Mouse (Mus musculus): ENCODE data around the gene Arid4a. TPM values are rescaled to one million over a fixed set of nuclear protein-coding genes. Genes with fewer than 3 reads are reported as not detected.
A peak's percentile ranks its signal among the peaks of the same experiment; 100 is the strongest.

Gene Arid4a
- polyA plus RNA-seq, 1 experiment from 2014 or later = 39.1 TPM

- peaks cover 87% of the 10 kb centered on the region for H3K36me3 ChIP-seq (replicated peaks; ENCODE audit: control insufficient read depth, insufficient read depth)
- H3K9me3 ChIP-seq (ENCODE audit: control insufficient read depth, low read length) = no peaks in the 10 kb centered on the region
- 0 out of 2 replicates have a peak, but pooled peaks cover 3% of the 10 kb centered on the region for H3K4me1 ChIP-seq (replicated peaks; ENCODE audit: control insufficient read depth, insufficient read depth, low read length)
- no peak overlapping the region for H3K9ac ChIP-seq
- H3K4me3 ChIP-seq (replicated peaks; ENCODE audit: low read length) = no peak overlapping the region
- H3K27me3 ChIP-seq (ENCODE audit: control insufficient read depth, insufficient read depth, low read length) = no peaks in the 10 kb centered on the region
- ATAC-seq (ENCODE audit: low FRiP score) = no peak
- 84% methylated on average over 7 of the region's 7 CpGs for WGBS
- no peak overlapping the region for H3K27ac ChIP-seq
- no peak for DNase-seq (ENCODE audit: low spot score)
- no peak overlapping the region for H3K4me2 ChIP-seq (replicated peaks)
Observed at GRCm38 (mm10) chr12:71006901-71007300, 8.9 kb upstream of the Arid4a start.

DNA sequence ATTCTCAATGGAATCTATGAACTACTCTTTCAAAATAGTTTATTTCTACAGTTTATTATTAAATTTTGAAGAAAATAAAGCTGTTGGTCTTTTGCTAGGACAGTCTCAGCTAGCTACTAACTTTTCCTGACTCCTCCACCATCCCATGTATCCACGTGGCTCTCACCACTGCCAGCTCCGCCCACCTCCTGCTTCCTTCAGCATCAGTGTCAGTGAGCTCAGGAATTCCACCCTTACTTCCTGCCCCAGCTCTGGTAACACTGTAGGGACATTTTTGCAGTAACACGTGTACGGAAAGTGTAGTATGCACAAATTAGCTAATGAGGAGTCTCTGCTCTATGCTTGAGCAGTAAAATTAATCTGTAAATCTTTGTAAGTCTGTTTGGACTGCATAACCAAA lies 6.0 kb upstream of the Arid4a start:
- no peaks in the 10 kb centered on the region for H3K27me3 ChIP-seq (ENCODE audit: control insufficient read depth, insufficient read depth, low read length)
- H3K4me3 ChIP-seq (replicated peaks; ENCODE audit: low read length) = no peak overlapping the region
- H3K4me2 ChIP-seq (replicated peaks) = no peak overlapping the region
- ATAC-seq (ENCODE audit: low FRiP score) (no peak), DNase-seq (ENCODE audit: low spot score) (no peak)
- H3K4me1 ChIP-seq (replicated peaks; ENCODE audit: control insufficient read depth, insufficient read depth, low read length) = peaks cover 26% of the 10 kb centered on the region
- no peaks in the 10 kb centered on the region for H3K9me3 ChIP-seq (ENCODE audit: control insufficient read depth, low read length)
- H3K27ac ChIP-seq = no peak overlapping the region
- peaks cover 81% of the 10 kb centered on the region for H3K36me3 ChIP-seq (replicated peaks; ENCODE audit: control insufficient read depth, insufficient read depth)
- 74% methylated on average over 4 of the region's 4 CpGs for WGBS
- H3K9ac ChIP-seq = no peak overlapping the region

DNA sequence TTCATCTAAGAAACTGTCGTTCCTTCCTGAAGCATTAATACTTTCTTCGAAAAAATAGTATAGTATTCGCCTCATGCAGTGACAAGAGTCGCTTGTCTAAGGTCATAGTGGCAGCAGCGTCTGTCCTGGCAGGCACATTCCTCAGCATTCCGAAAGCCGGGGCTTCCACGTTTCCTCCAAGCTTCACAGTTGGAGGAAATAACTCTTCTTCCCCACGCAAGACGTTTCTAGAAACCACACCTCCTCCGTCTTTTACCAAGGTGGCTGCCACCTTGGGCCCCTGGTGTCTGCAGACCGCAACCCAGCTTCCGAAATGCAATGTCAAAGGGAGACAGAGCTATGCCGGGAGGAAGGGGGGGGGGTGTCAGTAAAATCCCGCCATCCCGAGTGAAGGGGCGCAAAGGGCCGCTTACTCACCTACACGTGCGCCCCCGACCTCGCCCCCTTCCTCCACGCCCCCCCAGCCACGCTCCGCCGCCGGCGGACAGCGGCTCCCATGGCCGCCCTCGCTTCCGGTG lies 886 bp upstream of the Arid4a start:
- Histone ChIP-seq H3K4me1 (replicated peaks; ENCODE audit: control insufficient read depth, insufficient read depth, low read length) (peaks cover 31% of the 10 kb centered on the region), H3K27ac (peak overlapping the region; percentile 96), H3K9me3 (ENCODE audit: control insufficient read depth, low read length) (no peaks in the 10 kb centered on the region), H3K4me3 (replicated peaks; ENCODE audit: low read length) (peak overlapping the region; percentile 79), H3K36me3 (replicated peaks; ENCODE audit: control insufficient read depth, insufficient read depth) (peaks cover 39% of the 10 kb centered on the region), H3K9ac (peak overlapping the region; percentile 73), H3K27me3 (ENCODE audit: control insufficient read depth, insufficient read depth, low read length) (no peaks in the 10 kb centered on the region), H3K4me2 (replicated peaks) (peak overlapping the region; percentile 72)
- peak; percentile 36 for DNase-seq (ENCODE audit: low spot score)
- no peak; the same call in 1 of the 2 replicates for ATAC-seq (ENCODE audit: low FRiP score)
- 1% methylated on average over 31 of the region's 32 CpGs for WGBS

DNA sequence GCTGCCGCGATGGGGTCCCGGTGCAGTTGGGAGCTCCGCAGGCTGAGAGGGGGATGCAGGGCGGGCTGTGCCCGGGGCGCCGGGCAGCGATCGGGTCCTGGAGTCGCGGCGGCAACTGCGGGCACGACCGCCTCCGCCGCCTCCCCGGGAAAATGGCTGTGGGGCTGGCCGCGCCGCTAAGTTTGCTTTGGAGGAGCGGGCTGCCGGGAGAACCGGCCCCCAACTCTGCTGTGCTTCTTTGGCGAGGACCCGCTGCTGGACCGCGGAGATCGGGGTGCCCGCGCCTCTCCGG lies 367 bp downstream of the Arid4a start:
- peaks cover 31% of the 10 kb centered on the region for H3K4me1 ChIP-seq (replicated peaks; ENCODE audit: control insufficient read depth, insufficient read depth, low read length)
- H3K9me3 ChIP-seq (ENCODE audit: control insufficient read depth, low read length) = no peaks in the 10 kb centered on the region
- DNase-seq (ENCODE audit: low spot score) = no peak
- ATAC-seq (ENCODE audit: low FRiP score) = no peak
- peaks cover 39% of the 10 kb centered on the region for H3K36me3 ChIP-seq (replicated peaks; ENCODE audit: control insufficient read depth, insufficient read depth)
- H3K4me2 ChIP-seq (replicated peaks) = peak overlapping the region; percentile 61
- peak overlapping the region; percentile 76 for H3K9ac ChIP-seq
- WGBS = 0% methylated on average over 32 of the region's 33 CpGs
- H3K27ac ChIP-seq = peak overlapping the region; percentile 83
- no peaks in the 10 kb centered on the region for H3K27me3 ChIP-seq (ENCODE audit: control insufficient read depth, insufficient read depth, low read length)
- H3K4me3 ChIP-seq (replicated peaks; ENCODE audit: low read length) = peak overlapping the region; percentile 88

GRCm38 (mm10) chr12:71016503-71017241 lies 882 bp downstream of the Arid4a start:
- Histone ChIP-seq H3K4me3 (replicated peaks; ENCODE audit: low read length) (peak overlapping the region; percentile 88), H3K27ac (peak overlapping the region; percentile 83), H3K9me3 (ENCODE audit: control insufficient read depth, low read length) (no peaks in the 10 kb centered on the region), H3K9ac (peak overlapping the region; percentile 76), H3K4me1 (replicated peaks; ENCODE audit: control insufficient read depth, insufficient read depth, low read length) (peaks cover 31% of the 10 kb centered on the region), H3K4me2 (replicated peaks) (peak overlapping the region; percentile 61), H3K36me3 (replicated peaks; ENCODE audit: control insufficient read depth, insufficient read depth) (peaks cover 44% of the 10 kb centered on the region), H3K27me3 (ENCODE audit: control insufficient read depth, insufficient read depth, low read length) (no peaks in the 10 kb centered on the region)
- under 1% methylated on average over 35 of the region's 82 CpGs for WGBS
- ATAC-seq (ENCODE audit: low FRiP score) (no peak), DNase-seq (ENCODE audit: low spot score) (no peak)

DNA sequence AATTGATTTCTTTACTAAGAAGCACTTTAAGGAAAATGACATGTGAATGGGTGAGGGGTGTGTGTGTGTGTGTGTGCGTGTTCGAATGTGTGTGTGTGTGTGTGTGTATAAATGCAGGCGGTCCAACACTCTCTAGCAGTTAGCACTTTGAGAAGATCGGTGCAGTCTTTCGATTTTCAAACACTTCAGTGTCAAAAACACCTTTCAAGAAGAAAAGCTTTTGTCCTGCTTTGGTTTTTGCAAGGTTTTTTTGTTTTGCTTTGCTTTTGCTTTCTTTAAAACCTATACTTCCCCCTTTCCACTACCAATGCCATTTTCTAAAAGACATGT lies 1.4 kb downstream of the Arid4a start:
- H3K27me3 ChIP-seq (ENCODE audit: control insufficient read depth, insufficient read depth, low read length) = no peaks in the 10 kb centered on the region
- peaks cover 25% of the 10 kb centered on the region for H3K4me1 ChIP-seq (replicated peaks; ENCODE audit: control insufficient read depth, insufficient read depth, low read length)
- peak overlapping the region; percentile 88 for H3K4me3 ChIP-seq (replicated peaks; ENCODE audit: low read length)
- H3K9ac ChIP-seq = peak overlapping the region; percentile 76
- DNase-seq (ENCODE audit: low spot score) (no peak), ATAC-seq (ENCODE audit: low FRiP score) (no peak)
- H3K4me2 ChIP-seq (replicated peaks) = peak overlapping the region; percentile 61
- H3K27ac ChIP-seq = no peak overlapping the region
- H3K9me3 ChIP-seq (ENCODE audit: control insufficient read depth, low read length) = no peaks in the 10 kb centered on the region
- 27% methylated on average over 5 of the region's 5 CpGs for WGBS
- peaks cover 43% of the 10 kb centered on the region for H3K36me3 ChIP-seq (replicated peaks; ENCODE audit: control insufficient read depth, insufficient read depth)

- Histone ChIP-seq H3K27me3 (ENCODE audit: control insufficient read depth, insufficient read depth, low read length) (no peaks in the 10 kb centered on the region), H3K4me1 (replicated peaks; ENCODE audit: control insufficient read depth, insufficient read depth, low read length) (peaks cover 21% of the 10 kb centered on the region), H3K36me3 (replicated peaks; ENCODE audit: control insufficient read depth, insufficient read depth) (peaks cover 42% of the 10 kb centered on the region), H3K27ac (no peak overlapping the region), H3K9me3 (ENCODE audit: control insufficient read depth, low read length) (no peaks in the 10 kb centered on the region), H3K9ac (no peak overlapping the region), H3K4me2 (replicated peaks) (peak overlapping the region; percentile 61; the same call in 1 of the 2 replicates), H3K4me3 (replicated peaks; ENCODE audit: low read length) (peak overlapping the region; percentile 88; the same call in 1 of the 2 replicates)
- no peak for DNase-seq (ENCODE audit: low spot score)
- WGBS = 86% methylated on average over 10 of the region's 10 CpGs
- no peak for ATAC-seq (ENCODE audit: low FRiP score)
Observed at GRCm38 (mm10) chr12:71017827-71018226, 2.0 kb downstream of the Arid4a start.

- DNase-seq (ENCODE audit: low spot score) (no peak), ATAC-seq (ENCODE audit: low FRiP score) (no peak)
- Histone ChIP-seq H3K9ac (no peak overlapping the region), H3K27ac (no peak overlapping the region), H3K36me3 (replicated peaks; ENCODE audit: control insufficient read depth, insufficient read depth) (peaks cover 47% of the 10 kb centered on the region), H3K27me3 (ENCODE audit: control insufficient read depth, insufficient read depth, low read length) (no peaks in the 10 kb centered on the region), H3K4me2 (replicated peaks) (no peak overlapping the region), H3K4me1 (replicated peaks; ENCODE audit: control insufficient read depth, insufficient read depth, low read length) (peaks cover 7% of the 10 kb centered on the region), H3K9me3 (ENCODE audit: control insufficient read depth, low read length) (no peaks in the 10 kb centered on the region), H3K4me3 (replicated peaks; ENCODE audit: low read length) (no peak overlapping the region)
- WGBS = 90% methylated on average over 8 of the region's 8 CpGs
Observed at GRCm38 (mm10) chr12:71019211-71019610, 3.4 kb downstream of the Arid4a start.

DNA sequence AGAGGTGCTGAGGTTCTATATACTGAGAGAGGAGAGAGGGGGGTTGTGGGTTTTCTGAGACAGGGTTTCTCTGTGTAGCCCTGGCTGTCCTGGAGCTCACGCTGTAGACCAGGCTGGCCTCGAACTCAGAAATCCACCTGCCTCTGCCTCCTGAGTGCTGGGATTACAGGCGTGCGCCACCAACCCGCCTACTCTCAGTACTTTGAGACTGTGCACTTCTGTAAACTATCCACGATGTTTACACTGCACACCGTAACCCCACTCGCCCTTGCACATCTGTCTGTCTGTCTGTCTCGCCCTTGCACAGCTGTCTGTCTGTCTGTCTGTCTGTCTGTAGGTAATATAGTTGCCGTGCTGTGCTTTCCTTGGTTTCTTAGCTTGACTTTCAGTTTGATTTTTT lies 8.6 kb downstream of the Arid4a start:
- Histone ChIP-seq H3K4me1 (replicated peaks; ENCODE audit: control insufficient read depth, insufficient read depth, low read length) (no peaks in the 10 kb centered on the region), H3K27me3 (ENCODE audit: control insufficient read depth, insufficient read depth, low read length) (no peaks in the 10 kb centered on the region), H3K4me3 (replicated peaks; ENCODE audit: low read length) (no peak overlapping the region), H3K36me3 (replicated peaks; ENCODE audit: control insufficient read depth, insufficient read depth) (peaks cover 90% of the 10 kb centered on the region), H3K27ac (no peak overlapping the region), H3K4me2 (replicated peaks) (no peak overlapping the region), H3K9ac (no peak overlapping the region), H3K9me3 (ENCODE audit: control insufficient read depth, low read length) (no peaks in the 10 kb centered on the region)
- no peak for ATAC-seq (ENCODE audit: low FRiP score)
- DNase-seq (ENCODE audit: low spot score) = no peak
- WGBS = 98% methylated on average over 10 of the region's 10 CpGs

Measured in hindbrain, embryonic 14.5 days (tissue).